Mouse (Mus musculus): ENCODE results near the gene Irf6. TPM values are rescaled to one million over a fixed set of nuclear protein-coding genes. Genes with fewer than 3 reads are reported as not detected.

The Irf6 gene
- polyA plus RNA-seq, 1 experiment: 0.08 TPM

DNA sequence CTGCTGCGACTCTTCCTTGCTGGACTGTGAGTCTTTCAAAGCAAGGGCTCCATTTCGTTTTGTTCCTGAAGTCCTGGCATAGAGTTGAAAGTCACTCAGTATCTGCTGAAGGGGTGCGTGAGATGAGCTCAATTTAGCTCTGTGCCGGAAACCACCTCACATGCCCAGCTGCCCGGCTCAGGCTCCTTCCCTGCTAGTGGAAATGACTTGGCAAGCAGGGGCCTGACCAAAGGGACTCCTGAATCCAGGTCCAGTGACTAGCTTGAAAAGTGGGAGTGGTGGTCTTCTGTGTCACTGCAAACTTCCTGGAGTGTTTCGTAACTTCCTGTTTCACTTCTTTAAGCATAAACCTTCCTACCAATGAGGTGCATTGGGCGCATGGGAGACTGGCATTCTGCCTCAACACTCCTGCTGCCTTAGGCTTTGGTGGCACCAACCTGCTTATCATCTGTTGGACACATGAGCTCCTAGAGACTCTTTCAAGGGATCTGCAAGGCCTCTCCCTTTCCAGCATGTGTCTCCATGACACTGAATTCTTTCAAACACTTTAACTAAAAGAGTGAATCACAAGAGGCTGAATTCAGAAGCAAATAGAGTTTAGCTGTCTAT is 38.9 kb downstream of the Irf6 start:
- H3K4me3 ChIP-seq (ENCODE audit: insufficient read depth, poor library complexity, severe bottlenecking): no peak overlapping the region
- no peaks in the 10 kb centered on the region for H3K79me2 ChIP-seq (ENCODE audit: control insufficient read depth, insufficient read depth)
- no peaks in the 10 kb centered on the region for H3K79me3 ChIP-seq (ENCODE audit: low read depth)
- TF ChIP-seq USF1 (IDR thresholded peaks at IDR 0.05; ENCODE audit: low read depth) (no peak), MAX (IDR thresholded peaks at IDR 0.05) (no peak), MYOD1 (IDR thresholded peaks at IDR 0.05; ENCODE audit: control insufficient read depth, insufficient read length, low read depth) (no peak), FOSL1 (IDR thresholded peaks at IDR 0.05; ENCODE audit: insufficient read depth, low read length, poor library complexity, severe bottlenecking) (no peak), CEBPB (IDR thresholded peaks at IDR 0.05; ENCODE audit: low read depth) (no peak), MYOG (IDR thresholded peaks at IDR 0.05; ENCODE audit: control insufficient read depth, extremely low read depth, insufficient read length) (no peak), CTCF (IDR thresholded peaks at IDR 0.05; ENCODE audit: control insufficient read depth, insufficient read depth, insufficient read length) (no peak)
- H3ac ChIP-seq (ENCODE audit: control insufficient read depth, insufficient read length, low read depth): no peak overlapping the region
- no peaks in the 10 kb centered on the region for H3K27me3 ChIP-seq (ENCODE audit: control insufficient read depth, insufficient read depth, insufficient read length)
- no peaks in the 10 kb centered on the region for H3K36me3 ChIP-seq (ENCODE audit: control insufficient read depth, insufficient read depth)

DNA sequence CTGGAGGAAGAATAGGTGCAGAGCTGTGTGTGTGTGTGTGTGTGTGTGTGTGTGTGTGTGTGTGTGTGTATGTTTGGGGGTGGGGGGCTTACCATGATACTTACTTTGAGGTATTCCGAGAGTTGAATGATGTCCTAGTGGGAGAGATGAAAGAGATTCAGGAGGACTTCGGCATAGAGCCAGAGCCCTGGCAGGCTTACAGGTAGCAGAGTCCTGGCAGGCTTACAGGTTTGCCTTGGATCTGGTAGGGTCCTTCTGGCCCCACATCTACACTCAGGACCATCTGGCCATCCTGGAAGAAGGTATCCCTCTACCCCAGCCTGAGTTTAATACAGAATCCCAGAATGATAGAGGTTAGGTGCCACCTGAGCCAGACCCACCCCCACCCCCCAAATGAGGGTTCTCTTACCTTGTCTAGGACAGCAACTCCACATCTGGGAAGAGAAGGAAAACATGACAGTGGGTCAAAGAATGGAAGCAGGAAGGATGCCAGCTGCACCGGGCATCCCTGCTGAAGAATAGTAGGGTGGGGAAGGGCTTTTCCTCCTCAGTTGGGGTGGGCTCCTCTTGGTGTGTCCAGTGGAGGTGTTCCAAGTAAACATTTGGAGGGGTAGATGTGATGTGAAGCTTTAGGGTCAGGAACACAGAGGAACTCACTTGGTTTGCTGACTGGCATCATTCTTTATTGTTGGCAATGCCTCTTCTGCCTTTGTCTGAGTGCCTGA is 41.7 kb downstream of the Irf6 start:
- Histone ChIP-seq H3K79me3 (ENCODE audit: low read depth) (no peaks in the 10 kb centered on the region), H3K36me3 (ENCODE audit: control insufficient read depth, insufficient read depth) (no peaks in the 10 kb centered on the region), H3K27me3 (ENCODE audit: control insufficient read depth, insufficient read depth, insufficient read length) (no peaks in the 10 kb centered on the region), H3ac (ENCODE audit: control insufficient read depth, insufficient read length, low read depth) (no peak overlapping the region), H3K79me2 (ENCODE audit: control insufficient read depth, insufficient read depth) (no peaks in the 10 kb centered on the region), H3K4me3 (ENCODE audit: insufficient read depth, poor library complexity, severe bottlenecking) (no peak overlapping the region)
- TF ChIP-seq CTCF (IDR thresholded peaks at IDR 0.05; ENCODE audit: control insufficient read depth, insufficient read depth, insufficient read length) (no peak), MYOG (IDR thresholded peaks at IDR 0.05; ENCODE audit: control insufficient read depth, extremely low read depth, insufficient read length) (no peak)

DNA sequence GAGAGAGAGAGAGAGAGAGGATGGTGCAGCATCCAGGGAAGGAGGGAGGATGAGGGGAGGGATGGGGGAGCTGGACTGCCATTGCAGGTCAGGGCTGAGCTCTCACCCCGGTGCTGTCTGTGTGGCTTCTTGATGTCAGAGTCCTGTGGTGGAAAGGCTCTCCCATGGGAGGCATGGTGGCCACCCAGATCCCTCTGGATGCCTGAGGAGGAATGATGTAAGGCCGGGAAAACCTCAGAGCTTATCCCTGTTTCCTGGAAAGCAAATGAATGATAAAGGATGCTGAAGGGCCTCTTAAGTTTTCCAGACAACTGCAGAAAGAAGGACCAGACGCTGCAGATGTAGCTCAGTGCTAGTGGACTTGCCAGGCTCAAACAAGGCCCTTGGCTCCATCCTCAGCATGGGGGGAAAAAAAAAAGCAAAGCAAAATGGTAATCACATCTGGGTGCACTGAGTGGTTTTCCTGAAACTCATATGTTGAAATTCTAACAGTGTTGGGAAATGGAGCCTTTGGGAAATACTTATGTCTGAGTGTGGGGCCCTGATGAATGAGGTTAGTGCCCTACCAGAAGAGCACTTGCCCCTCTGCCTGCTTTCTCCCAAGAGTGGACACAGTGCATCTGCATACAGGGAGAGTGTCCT is 42.4 kb downstream of the Irf6 start:
- TF ChIP-seq MYOD1 (IDR thresholded peaks at IDR 0.05; ENCODE audit: control insufficient read depth, insufficient read length, low read depth) (no peak), FOSL1 (IDR thresholded peaks at IDR 0.05; ENCODE audit: insufficient read depth, low read length, poor library complexity, severe bottlenecking) (no peak), USF1 (IDR thresholded peaks at IDR 0.05; ENCODE audit: low read depth) (no peak), MYOG (IDR thresholded peaks at IDR 0.05; ENCODE audit: control insufficient read depth, extremely low read depth, insufficient read length) (no peak), MAX (IDR thresholded peaks at IDR 0.05) (no peak), CEBPB (IDR thresholded peaks at IDR 0.05; ENCODE audit: low read depth) (no peak), CTCF (IDR thresholded peaks at IDR 0.05; ENCODE audit: control insufficient read depth, insufficient read depth, insufficient read length) (no peak)
- H3K4me3 ChIP-seq (ENCODE audit: insufficient read depth, poor library complexity, severe bottlenecking): no peak overlapping the region
- no peaks in the 10 kb centered on the region for H3K79me3 ChIP-seq (ENCODE audit: low read depth)
- no peaks in the 10 kb centered on the region for H3K36me3 ChIP-seq (ENCODE audit: control insufficient read depth, insufficient read depth)
- H3ac ChIP-seq (ENCODE audit: control insufficient read depth, insufficient read length, low read depth): no peak overlapping the region
- no peaks in the 10 kb centered on the region for H3K79me2 ChIP-seq (ENCODE audit: control insufficient read depth, insufficient read depth)
- H3K27me3 ChIP-seq (ENCODE audit: control insufficient read depth, insufficient read depth, insufficient read length): no peaks in the 10 kb centered on the region

DNA sequence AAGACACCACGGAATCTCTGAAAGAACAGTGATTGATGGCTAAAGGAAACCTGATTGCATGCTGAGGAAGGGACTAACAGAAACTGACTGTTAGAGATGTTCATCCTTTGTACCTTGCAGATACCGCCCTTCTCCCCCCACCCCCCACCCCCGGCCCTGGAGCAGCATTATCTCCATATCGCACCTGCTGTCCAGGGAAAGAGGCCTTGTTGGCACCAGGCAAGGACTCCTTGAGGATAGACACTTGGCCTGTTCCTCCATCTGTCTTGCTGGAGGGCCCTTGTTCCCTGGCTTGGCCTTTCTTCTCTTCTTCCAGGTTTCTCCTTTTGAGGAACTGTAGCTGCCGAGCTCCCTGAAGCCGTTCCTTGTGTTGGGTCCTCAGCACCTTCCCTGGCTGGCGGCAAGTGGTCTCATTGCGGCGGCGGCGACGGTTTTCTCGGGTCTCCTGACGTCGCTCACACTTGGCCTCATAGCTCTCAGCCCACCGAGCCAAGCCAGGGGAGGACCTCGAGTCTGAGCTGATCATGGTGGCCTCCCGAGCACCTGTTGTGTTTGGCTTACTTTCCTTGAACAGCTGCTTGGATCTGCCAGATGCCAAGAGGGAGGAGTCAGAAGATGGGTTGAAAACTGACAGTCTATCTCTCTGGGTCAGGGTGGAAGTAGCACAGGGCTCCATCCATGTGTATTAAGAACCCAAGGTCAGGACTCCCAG is 44.7 kb downstream of the Irf6 start:
- TF ChIP-seq CTCF (IDR thresholded peaks at IDR 0.05; ENCODE audit: control insufficient read depth, insufficient read depth, insufficient read length) (no peak), MYOD1 (IDR thresholded peaks at IDR 0.05; ENCODE audit: control insufficient read depth, insufficient read length, low read depth) (no peak), USF1 (IDR thresholded peaks at IDR 0.05; ENCODE audit: low read depth) (no peak), CEBPB (IDR thresholded peaks at IDR 0.05; ENCODE audit: low read depth) (no peak), FOSL1 (IDR thresholded peaks at IDR 0.05; ENCODE audit: insufficient read depth, low read length, poor library complexity, severe bottlenecking) (no peak), MYOG (IDR thresholded peaks at IDR 0.05; ENCODE audit: control insufficient read depth, extremely low read depth, insufficient read length) (no peak), MAX (IDR thresholded peaks at IDR 0.05) (no peak)
- Histone ChIP-seq H3K79me3 (ENCODE audit: low read depth) (no peaks in the 10 kb centered on the region), H3K79me2 (ENCODE audit: control insufficient read depth, insufficient read depth) (no peaks in the 10 kb centered on the region), H3K4me3 (ENCODE audit: insufficient read depth, poor library complexity, severe bottlenecking) (no peak overlapping the region), H3K36me3 (ENCODE audit: control insufficient read depth, insufficient read depth) (no peaks in the 10 kb centered on the region), H3K27me3 (ENCODE audit: control insufficient read depth, insufficient read depth, insufficient read length) (no peaks in the 10 kb centered on the region), H3ac (ENCODE audit: control insufficient read depth, insufficient read length, low read depth) (no peak overlapping the region)

DNA sequence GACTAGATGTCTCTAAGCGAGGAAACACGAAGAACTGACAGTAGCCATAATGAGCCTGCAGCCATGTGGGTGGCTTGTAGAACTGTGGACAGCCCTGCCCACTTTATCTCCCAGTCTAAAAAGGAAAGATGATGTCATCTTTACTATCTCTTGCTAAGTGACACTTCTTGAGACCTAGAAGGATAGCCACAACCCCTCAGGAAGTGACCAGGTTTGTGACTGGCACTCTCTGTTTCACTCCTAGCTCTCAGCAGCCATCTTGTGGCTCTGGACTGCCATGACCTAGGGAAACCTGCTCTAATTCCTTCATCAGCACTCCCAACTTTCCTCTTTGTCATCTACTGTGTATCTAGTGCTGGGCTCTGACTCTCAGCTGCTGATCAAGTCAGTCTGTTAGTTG is 45.4 kb downstream of the Irf6 start:
- Histone ChIP-seq H3K27me3 (ENCODE audit: control insufficient read depth, insufficient read depth, insufficient read length) (no peaks in the 10 kb centered on the region), H3K36me3 (ENCODE audit: control insufficient read depth, insufficient read depth) (no peaks in the 10 kb centered on the region), H3K4me3 (ENCODE audit: insufficient read depth, poor library complexity, severe bottlenecking) (no peak overlapping the region), H3ac (ENCODE audit: control insufficient read depth, insufficient read length, low read depth) (no peak overlapping the region), H3K79me3 (ENCODE audit: low read depth) (no peaks in the 10 kb centered on the region), H3K79me2 (ENCODE audit: control insufficient read depth, insufficient read depth) (no peaks in the 10 kb centered on the region)
- TF ChIP-seq CTCF (IDR thresholded peaks at IDR 0.05; ENCODE audit: control insufficient read depth, insufficient read depth, insufficient read length): peak; percentile 16
- TF ChIP-seq MAX (IDR thresholded peaks at IDR 0.05): no peak

Data from C2C12 (cell line).